Mouse (Mus musculus) hindbrain, postnatal 0 days (tissue): Measurements from ENCODE around the gene Tgfbr2. TPM values are rescaled to one million over a fixed set of nuclear protein-coding genes. Genes with fewer than 3 reads are reported as not detected.

Experiments used
- ATAC-seq: fragments of 200-750 bp; cut with Nextera tagmentation; 2 replicates; pipeline ENCODE4 v1.8.0; 2017; ENCODE audit warnings: mild to moderate bottlenecking, moderate TSS enrichment, moderate library complexity
- DNase-seq: peaks from one replicate; pipeline ENCODE4 v3.0.0-alpha.2; 2015; ENCODE audit warnings: low spot score
- H3K27ac ChIP-seq: fragments of 300-500 bp; sonication (generic); 2 replicates; pipeline ENCODE4 v1.5.1; 2014; ENCODE audit warnings: mild to moderate bottlenecking
- H3K27me3 ChIP-seq: fragments of 300-500 bp; sonication (generic); 2 replicates; pipeline ENCODE4 v1.6.1; 2014; ENCODE audit warnings: low read length, mixed read lengths; ENCODE audit not compliant: insufficient read depth
- H3K36me3 ChIP-seq: fragments of 300-500 bp; sonication (generic); 2 replicates; pipeline ENCODE4 v1.6.1; 2014; ENCODE audit warnings: low read length, mixed read lengths; ENCODE audit not compliant: insufficient read depth
- H3K4me1 ChIP-seq: fragments of 300-500 bp; sonication (generic); 2 replicates; pipeline ENCODE4 v1.6.1; 2014; ENCODE audit warnings: antibody characterized with exemption, low read length, mixed read lengths; ENCODE audit not compliant: insufficient read depth
- H3K4me2 ChIP-seq: fragments of 300-500 bp; sonication (generic); 2 replicates; pipeline ENCODE4 v1.6.1; 2014; ENCODE audit warnings: low read depth, mild to moderate bottlenecking, low read length, moderate library complexity, mixed read lengths
- H3K4me3 ChIP-seq: fragments of 300-500 bp; sonication (generic); 2 replicates; pipeline ENCODE4 v1.5.1; 2014; ENCODE audit warnings: low read length
- H3K9ac ChIP-seq: fragments of 300-500 bp; sonication (generic); replicated peaks from 2 replicates; pipeline ENCODE4 v1.6.1; 2014; ENCODE audit warnings: mild to moderate bottlenecking, low read length, moderate library complexity, mixed read lengths
- H3K9me3 ChIP-seq: fragments of 300-500 bp; sonication (generic); 2 replicates; pipeline ENCODE4 v1.6.1; 2016; ENCODE audit warnings: low read length, mixed read lengths
- CTCF ChIP-seq: IDR thresholded peaks from 2 replicates; pipeline ENCODE4 v1.5.1; 2016; ENCODE audit warnings: antibody characterized with exemption, control low read depth, low read depth
- WGBS: fragments of 180-500 bp; shearing (Covaris S2); extraction: QIAGEN DNeasy Blood & Tissue Kit; methylation state at CpG from one replicate; pipeline ENCODE4 v1.1.7; 2014; 5-methylcytosine and 5-hydroxymethylcytosine counted together
- polyA plus RNA-seq: library from polyadenylated mRNA; unstranded; fragments of >200 nt; fragmentation: Nextera tagmentation; extraction: Ambion mirVana; gene quantifications from 2 replicates; pipeline ENCODE4 v1.2.1, GENCODE M21; 2015
- total RNA-seq: library from RNA; depleted of rRNA; stranded (reverse); fragments of >200 nt; gene quantifications from 2 replicates; pipeline ENCODE4 v1.2.3, GENCODE M21; 2014

The Tgfbr2 gene
- total and polyA plus RNA-seq, 2 experiments from 2014 or later = 7.7 to 21.7 TPM

GRCm38 (mm10) chr9:116039981-116040380, 135.2 kb downstream of the Tgfbr2 start:
- ATAC-seq (no peak), DNase-seq (no peak)
- Histone ChIP-seq H3K27ac (no peak overlapping the region), H3K36me3 (no peaks in the 10 kb centered on the region), H3K4me3 (no peak overlapping the region), H3K4me2 (no peak overlapping the region), H3K27me3 (no peaks in the 10 kb centered on the region), H3K9ac (no peak overlapping the region), H3K9me3 (no peaks in the 10 kb centered on the region), H3K4me1 (no peaks in the 10 kb centered on the region)
- no peak for TF ChIP-seq CTCF
- 86% methylated on average over 4 of the region's 4 CpGs for WGBS

- 70% methylated on average over 6 of the region's 6 CpGs for WGBS
Observed at GRCm38 (mm10) chr9:116038275-116038674, 136.9 kb downstream of the Tgfbr2 start.

More at GRCm38 (mm10) chr9:116038275-116038674, 136.9 kb downstream of the Tgfbr2 start:
- no peaks in the 10 kb centered on the region for H3K4me1 ChIP-seq
- H3K4me2 ChIP-seq = no peak overlapping the region
- no peak for TF ChIP-seq CTCF
- H3K4me3 ChIP-seq = no peak overlapping the region
- H3K9ac ChIP-seq = no peak overlapping the region
- H3K9me3 ChIP-seq = no peaks in the 10 kb centered on the region
- H3K27ac ChIP-seq = no peak overlapping the region
- DNase-seq (no peak), ATAC-seq (no peak)
- no peaks in the 10 kb centered on the region for H3K27me3 ChIP-seq
- no peaks in the 10 kb centered on the region for H3K36me3 ChIP-seq
